Mouse (Mus musculus) forebrain, embryonic 11.5 days (tissue): ENCODE results near the gene Cdc26. TPM values are rescaled to one million over a fixed set of nuclear protein-coding genes. Genes with fewer than 3 reads are reported as not detected.

Experiments used
- ATAC-seq: fragments of 200-750 bp; cut with Nextera tagmentation; replicated peaks from 2 replicates; pipeline ENCODE4 v1.8.0; 2017; ENCODE audit warnings: moderate TSS enrichment; ENCODE audit not compliant: low FRiP score
- DNase-seq: peaks from one replicate; pipeline ENCODE4 v3.0.0-alpha.2; 2017; ENCODE audit warnings: low spot score
- H3K27ac ChIP-seq: fragments of 300-500 bp; sonication (generic); 2 replicates; pipeline ENCODE4 v1.5.1; 2014; ENCODE audit warnings: low read depth, low read length
- H3K27me3 ChIP-seq: fragments of 300-500 bp; sonication (generic); 2 replicates; pipeline ENCODE4 v1.6.1; 2014; ENCODE audit warnings: mild to moderate bottlenecking, low read length, mixed read lengths; ENCODE audit not compliant: control insufficient read depth, insufficient read depth
- H3K36me3 ChIP-seq: fragments of 300-500 bp; sonication (generic); 2 replicates; pipeline ENCODE4 v1.6.1; 2014; ENCODE audit warnings: mild to moderate bottlenecking, low read length, moderate library complexity, mixed read lengths; ENCODE audit not compliant: control insufficient read depth, insufficient read depth
- H3K4me1 ChIP-seq: fragments of 300-500 bp; sonication (generic); replicated peaks from 2 replicates; pipeline ENCODE4 v1.6.1; 2014; ENCODE audit warnings: low read length, mixed read lengths; ENCODE audit not compliant: control insufficient read depth, insufficient read depth
- H3K4me2 ChIP-seq: fragments of 300-500 bp; sonication (generic); 2 replicates; pipeline ENCODE4 v1.6.1; 2014; ENCODE audit warnings: low read depth, mild to moderate bottlenecking, low read length, moderate library complexity, mixed read lengths; ENCODE audit not compliant: severe bottlenecking
- H3K4me3 ChIP-seq: fragments of 300-500 bp; sonication (generic); 2 replicates; pipeline ENCODE4 v1.5.1; 2014; ENCODE audit warnings: low read depth, low read length
- H3K9ac ChIP-seq: fragments of 300-500 bp; sonication (generic); 2 replicates; pipeline ENCODE4 v1.6.1; 2014; ENCODE audit warnings: low read length
- H3K9me3 ChIP-seq: fragments of 300-500 bp; sonication (generic); 2 replicates; pipeline ENCODE4 v1.6.1; 2016; ENCODE audit warnings: low read length, mixed read lengths; ENCODE audit not compliant: control insufficient read depth
- WGBS: fragments of 180-500 bp; shearing (Covaris S2); extraction: QIAGEN DNeasy Blood & Tissue Kit; methylation state at CpG from one replicate; pipeline ENCODE4 v1.1.7; 2014; 5-methylcytosine and 5-hydroxymethylcytosine counted together
- polyA plus RNA-seq: library from polyadenylated mRNA; unstranded; fragments of >200 nt; fragmentation: Nextera tagmentation; extraction: Ambion mirVana; gene quantifications from 2 replicates; pipeline ENCODE4 v1.2.1, GENCODE M21; 2014

Gene Cdc26
- polyA plus RNA-seq, 1 experiment from 2014 or later: 190 TPM

- H3K27ac ChIP-seq: no peak overlapping the region
- no peak overlapping the region for H3K4me2 ChIP-seq
- no peak overlapping the region for H3K9ac ChIP-seq
- H3K27me3 ChIP-seq: no peaks in the 10 kb centered on the region
- WGBS: 97% methylated on average over 2 of the region's 2 CpGs
- H3K36me3 ChIP-seq: no peaks in the 10 kb centered on the region
- no peak overlapping the region for H3K4me3 ChIP-seq
- no peaks in the 10 kb centered on the region for H3K4me1 ChIP-seq
- H3K9me3 ChIP-seq: no peaks in the 10 kb centered on the region
- DNase-seq: no peak
- no peak for ATAC-seq
Measured at GRCm38 (mm10) chr4:62348329-62348705, 60.1 kb downstream of the Cdc26 start.

GRCm38 (mm10) chr4:62347605-62348328 lies 60.7 kb downstream of the Cdc26 start:
- WGBS: 85% methylated on average over 9 of the region's 9 CpGs
- no peak for ATAC-seq

GRCm38 (mm10) chr4:62345827-62346226 lies 62.6 kb downstream of the Cdc26 start:
- Histone ChIP-seq H3K9me3 (no peaks in the 10 kb centered on the region), H3K4me2 (no peak overlapping the region), H3K27me3 (no peaks in the 10 kb centered on the region), H3K4me3 (no peak overlapping the region), H3K36me3 (no peaks in the 10 kb centered on the region), H3K4me1 (no peaks in the 10 kb centered on the region), H3K27ac (no peak overlapping the region), H3K9ac (no peak overlapping the region)
- no peak for DNase-seq
- WGBS: 84% methylated on average over 4 of the region's 4 CpGs
- no peak for ATAC-seq

More at GRCm38 (mm10) chr4:62347605-62348328, 60.7 kb downstream of the Cdc26 start:
- no peak overlapping the region for H3K27ac ChIP-seq
- H3K4me1 ChIP-seq: no peaks in the 10 kb centered on the region
- H3K27me3 ChIP-seq: no peaks in the 10 kb centered on the region
- no peak overlapping the region for H3K9ac ChIP-seq
- DNase-seq: no peak
- no peaks in the 10 kb centered on the region for H3K36me3 ChIP-seq
- no peak overlapping the region for H3K4me2 ChIP-seq
- H3K4me3 ChIP-seq: no peak overlapping the region
- no peaks in the 10 kb centered on the region for H3K9me3 ChIP-seq

- Histone ChIP-seq H3K4me3 (no peak overlapping the region), H3K27ac (no peak overlapping the region), H3K9me3 (no peaks in the 10 kb centered on the region), H3K27me3 (no peaks in the 10 kb centered on the region), H3K4me2 (no peak overlapping the region), H3K9ac (no peak overlapping the region), H3K36me3 (no peaks in the 10 kb centered on the region), H3K4me1 (no peaks in the 10 kb centered on the region)
- 93% methylated on average over 1 of the region's 1 CpGs for WGBS
- DNase-seq (no peak), ATAC-seq (no peak)
Measured at GRCm38 (mm10) chr4:62344000-62344399, 64.4 kb downstream of the Cdc26 start.

- no peak overlapping the region for H3K4me3 ChIP-seq
- ATAC-seq: no peak
- H3K4me1 ChIP-seq: no peaks in the 10 kb centered on the region
- H3K36me3 ChIP-seq: no peaks in the 10 kb centered on the region
- H3K27ac ChIP-seq: no peak overlapping the region
- H3K27me3 ChIP-seq: no peaks in the 10 kb centered on the region
- no peak overlapping the region for H3K4me2 ChIP-seq
- no peak overlapping the region for H3K9ac ChIP-seq
- H3K9me3 ChIP-seq: no peaks in the 10 kb centered on the region
- DNase-seq: no peak
- WGBS: 92% methylated on average over 5 of the region's 5 CpGs
Measured at GRCm38 (mm10) chr4:62338536-62338935, 69.9 kb downstream of the Cdc26 start.

Other genes with a start within 250 kb of the Cdc26 start
- gene Zfp37, start 177.6 kb downstream of the Cdc26 start, polyA plus RNA-seq: 26.3 and 28.7 TPM in 2 replicates
- gene Slc31a2, start 146.1 kb downstream of the Cdc26 start, polyA plus RNA-seq: 7.9 and 8.9 TPM in 2 replicates
- gene Fkbp15, start 48.1 kb downstream of the Cdc26 start, polyA plus RNA-seq: 18.5 and 23.4 TPM in 2 replicates
- gene Slc31a1, start 47.9 kb downstream of the Cdc26 start, polyA plus RNA-seq: 49.9 and 51.7 TPM in 2 replicates
- 34.9 and 35.7 TPM in 2 replicates for gene Prpf4, start 155 bp upstream of the Cdc26 start, polyA plus RNA-seq
- gene Rnf183, start 26.6 kb upstream of the Cdc26 start, polyA plus RNA-seq: not detected in 2 replicates
- 11.5 and 14.3 TPM in 2 replicates for gene Wdr31, start 62.3 kb upstream of the Cdc26 start, polyA plus RNA-seq
- 0.96 and 0.98 TPM in 2 replicates for gene Bspry, start 71.4 kb upstream of the Cdc26 start, polyA plus RNA-seq
- 9.1 and 10.1 TPM in 2 replicates for gene Hdhd3, start 94.8 kb upstream of the Cdc26 start, polyA plus RNA-seq
- gene Alad, start 111.3 kb upstream of the Cdc26 start, polyA plus RNA-seq: 89.3 and 98.2 TPM in 2 replicates
- 132 and 135 TPM in 2 replicates for gene Pole3, start 116.4 kb upstream of the Cdc26 start, polyA plus RNA-seq
- gene 4933430I17Rik, start 116.7 kb upstream of the Cdc26 start, polyA plus RNA-seq: 1.1 and 1.8 TPM in 2 replicates
- gene Rgs3, start 151.2 kb upstream of the Cdc26 start, polyA plus RNA-seq: 33.6 and 39.7 TPM in 2 replicates